Mouse (Mus musculus) lung, adult 2 months (tissue): Measurements from ENCODE around the gene Fmc1. TPM values are rescaled to one million over a fixed set of nuclear protein-coding genes. Genes with fewer than 3 reads are reported as not detected.
"Not testable (repeated sequence)": the region's sequence is repeated elsewhere in the genome, so short reads cannot be mapped to it uniquely, and the experiment has no call there.

Source experiments
- DNase-seq: peaks from one replicate; pipeline ENCODE4 v3.0.0; 2022
- H3K4me1 ChIP-seq: fragments of 200-500 bp; 2 replicates; pipeline ENCODE4 v1.6.1; 2011; ENCODE audit warnings: low read length; ENCODE audit not compliant: control insufficient read depth, insufficient read depth
- H3K4me3 ChIP-seq: fragments of 200-500 bp; replicated peaks from 2 replicates; pipeline ENCODE3; 2011; ENCODE audit warnings: low read depth, mild to moderate bottlenecking, control low read depth, low read length; ENCODE audit errors: extremely low read depth
- CTCF ChIP-seq: fragments of 200-500 bp; IDR thresholded peaks from 2 replicates; pipeline ENCODE4 v1.5.1; 2011; ENCODE audit warnings: mild to moderate bottlenecking, low read length, control low read depth; ENCODE audit not compliant: insufficient read depth
- POLR2A ChIP-seq: fragments of 200-500 bp; IDR thresholded peaks from 2 replicates; pipeline ENCODE4 v1.6.1; 2011; ENCODE audit warnings: low read depth, mild to moderate bottlenecking, control low read depth, low read length, borderline replicate concordance; ENCODE audit errors: extremely low read depth
- WGBS: fragments of 180-500 bp; shearing (Covaris S2); methylation state at CpG from one replicate; pipeline ENCODE4 v1.1.7; 2018; 5-methylcytosine and 5-hydroxymethylcytosine counted together
- polyA plus RNA-seq: library from polyadenylated mRNA; depleted of rRNA; stranded (reverse); fragments of >200 nt; gene quantifications from 2 replicates; pipeline ENCODE4 v1.2.3, GENCODE M21; 2012

Fmc1 gene
- polyA plus RNA-seq, 1 experiment = 147 TPM

GRCm38 (mm10) chr6:38535366-38535690 lies 2.0 kb downstream of the Fmc1 start:
- DNase-seq = no peak
- TF ChIP-seq CTCF = no peak
- no peak for TF ChIP-seq POLR2A
- 1% methylated on average over 9 of the region's 9 CpGs for WGBS

GRCm38 (mm10) chr6:38535788-38536187 lies 2.5 kb downstream of the Fmc1 start:
- Histone ChIP-seq H3K4me3 (no peak overlapping the region), H3K4me1 (no peaks in the 10 kb centered on the region)
- TF ChIP-seq POLR2A = no peak
- TF ChIP-seq CTCF = no peak
- DNase-seq = no peak
- 82% methylated on average over 1 of the region's 1 CpGs for WGBS

More at GRCm38 (mm10) chr6:38535366-38535690, 2.0 kb downstream of the Fmc1 start:
- no peaks in the 10 kb centered on the region for H3K4me1 ChIP-seq
- H3K4me3 ChIP-seq = peak overlapping the region; percentile 89

- not testable (repeated sequence) for H3K4me1 ChIP-seq, DNase-seq, H3K4me3 ChIP-seq
- WGBS = 94% methylated on average over 4 of the region's 5 CpGs
Measured at GRCm38 (mm10) chr6:38544141-38544540, 10.8 kb downstream of the Fmc1 start.

- not testable (repeated sequence) for H3K4me1 ChIP-seq, DNase-seq, H3K4me3 ChIP-seq
- 79% methylated on average over 2 of the region's 2 CpGs for WGBS
Measured at GRCm38 (mm10) chr6:38547005-38547404, 13.7 kb downstream of the Fmc1 start.

- Histone ChIP-seq H3K4me1 (no peaks in the 10 kb centered on the region; the same call in 1 of the 2 replicates), H3K4me3 (no peak overlapping the region)
- no peak for TF ChIP-seq CTCF
- no peak for TF ChIP-seq POLR2A
- 81% methylated on average over 1 of the region's 1 CpGs for WGBS
- DNase-seq = no peak
Measured at GRCm38 (mm10) chr6:38547707-38548106, 14.4 kb downstream of the Fmc1 start.

GRCm38 (mm10) chr6:38548595-38548994 lies 15.3 kb downstream of the Fmc1 start:
- not testable (repeated sequence) for DNase-seq, H3K4me3 ChIP-seq, H3K4me1 ChIP-seq
- 94% methylated on average over 7 of the region's 7 CpGs for WGBS

GRCm38 (mm10) chr6:38549840-38550239 lies 16.5 kb downstream of the Fmc1 start:
- H3K4me1 ChIP-seq, DNase-seq: not testable (repeated sequence)
- 70% methylated on average over 6 of the region's 6 CpGs for WGBS
- peak overlapping the region; percentile 31 for H3K4me3 ChIP-seq

- peak; percentile 88 for DNase-seq
- WGBS = 2% methylated on average over 28 of the region's 28 CpGs
- Histone ChIP-seq H3K4me3 (peak overlapping the region; percentile 86), H3K4me1 (no peaks in the 10 kb centered on the region; the same call in 1 of the 2 replicates)
- no peak for TF ChIP-seq CTCF
- peak; percentile 95; the same call in 1 of the 2 replicates for TF ChIP-seq POLR2A
Measured at GRCm38 (mm10) chr6:38550250-38551061, 17.2 kb downstream of the Fmc1 start.

- DNase-seq = peak; percentile 89
- H3K4me1 ChIP-seq = peaks cover 3% of the 10 kb centered on the region; the same call in 1 of the 2 replicates
- no peak for TF ChIP-seq CTCF
- peak; percentile 94 for TF ChIP-seq POLR2A
- WGBS = under 1% methylated on average over 98 of the region's 98 CpGs
- peak within 1 kb of the TSS; percentile 86 for H3K4me3 ChIP-seq
Measured at GRCm38 (mm10) chr6:38551062-38551988, 18.0 kb downstream of the Fmc1 start, which contains the start of gene Luc7l2. Gene Luc7l2, plus strand, starts transcription at chr6:38551334.
